Comparison of ENCODE assay signal across 8 mouse cellular contexts in genomic region chr7:27541431-27541830, GRCm38 (mm10). TPM values are rescaled to one million over a fixed set of nuclear protein-coding genes. Genes with fewer than 3 reads are reported as not detected.
DNase-seq lines count a peak whose midpoint lies in the region; ATAC-seq lines count a peak whose summit lies in the region.

No protein-coding gene starts in this region.

- peaks cover 81% of the 10 kb centered on the region for H3K4me1 ChIP-seq in erythroblast, embryonic 14.5 days (ENCODE audit: control insufficient read depth)

- peaks cover 55% of the 10 kb centered on the region for H3K36me3 ChIP-seq in erythroblast, embryonic 14.5 days (ENCODE audit: control insufficient read depth)
- no peaks in the 10 kb centered on the region for H3K36me3 ChIP-seq in splenic B cell, adult 2 months (ENCODE audit: control insufficient read depth, insufficient read depth, low read length, poor library complexity, severe bottlenecking)

- peak; percentile 50 for DNase-seq in cerebellum, adult 11-12 months
- no peak for DNase-seq in cerebellum, postnatal 36 days
- peak; percentile 23 for DNase-seq in 416B (ENCODE audit: low read depth)
- peak; percentile 66 to 78 for DNase-seq in layer of hippocampus, postnatal 10 days (ENCODE audit: low spot score in 2 of 2)
- DNase-seq in splenic B cell, adult 2 months (ENCODE audit: low read depth, low spot score), result peak; percentile 91
- no peak for DNase-seq in gastrocnemius, postnatal 14 days

- no peaks in the 10 kb centered on the region for H3K9me3 ChIP-seq in erythroblast, embryonic 14.5 days (ENCODE audit: control insufficient read depth, low read length)

- H3K4me3 ChIP-seq in erythroblast, embryonic 14.5 days (replicated peaks), result peak overlapping the region; percentile 81

- ATAC-seq in megakaryocyte progenitor cell, adult 5-6 weeks (replicated peaks; ENCODE audit: poor library complexity), result peak; percentile 60

- no peaks in the 10 kb centered on the region for H3K27me3 ChIP-seq in erythroblast, embryonic 14.5 days (ENCODE audit: control insufficient read depth)
- no peaks in the 10 kb centered on the region for H3K27me3 ChIP-seq in splenic B cell, adult 2 months (ENCODE audit: control insufficient read depth, insufficient read depth, low read length, poor library complexity, severe bottlenecking)

- intact Hi-C loops in gastrocnemius, postnatal 14 days (cut with DNase I; ENCODE audit: low total_unique reads), result no loop called here

RNA-seq across cellular contexts. Expression of gene Pld3, which starts 11.6 kb away (rescaled TPM):
- 19.1 and 24.1 TPM in 2 replicates for polyA plus RNA-seq in erythroblast, embryonic 14.5 days (2012)
- total RNA-seq in layer of hippocampus, postnatal 10 days (2021), result 100 to 1,000 TPM; 468 to 470 TPM
- 9.3 and 9.4 TPM in 2 replicates for total RNA-seq in megakaryocyte progenitor cell, adult 5-6 weeks (2015)
- total RNA-seq in megakaryocyte progenitor cell, adult 5-6 weeks (2017), result 5.3 and 7.5 TPM in 2 replicates
- total RNA-seq in gastrocnemius, postnatal 14 days (2021), result 10 to 100 TPM; 23.1 to 27.8 TPM

RNA-seq across cellular contexts. Expression of gene 2310022A10Rik, which starts 11.6 kb away (rescaled TPM):
- polyA plus RNA-seq in erythroblast, embryonic 14.5 days (2012), result 6.6 and 8.3 TPM in 2 replicates
- 10 to 100 TPM; 21.4 to 26.2 TPM for total RNA-seq in layer of hippocampus, postnatal 10 days (2021)
- 13.4 and 14.1 TPM in 2 replicates for total RNA-seq in megakaryocyte progenitor cell, adult 5-6 weeks (2015)
- 12.4 and 15.6 TPM in 2 replicates for total RNA-seq in megakaryocyte progenitor cell, adult 5-6 weeks (2017)
- total RNA-seq in gastrocnemius, postnatal 14 days (2021), result 100 to 1,000 TPM; 103 to 114 TPM

RNA-seq across cellular contexts. Expression of gene Hipk4, which starts 18.4 kb away (rescaled TPM):
- 0.27 and 0.38 TPM in 2 replicates for polyA plus RNA-seq in erythroblast, embryonic 14.5 days (2012)
- total RNA-seq in layer of hippocampus, postnatal 10 days (2021), result under 1 TPM; 0.11 to 0.23 TPM
- total RNA-seq in megakaryocyte progenitor cell, adult 5-6 weeks (2015), result 0.10 and 0.25 TPM in 2 replicates
- total RNA-seq in megakaryocyte progenitor cell, adult 5-6 weeks (2017), result 0.07 and 0.29 TPM in 2 replicates
- under 1 TPM; 0.16 to 0.22 TPM for total RNA-seq in gastrocnemius, postnatal 14 days (2021)

RNA-seq across cellular contexts. Expression of gene Prx, which starts 42.3 kb away (rescaled TPM):
- 0.41 TPM in 2 replicates for polyA plus RNA-seq in erythroblast, embryonic 14.5 days (2012)
- 1 to 10 TPM; 1.1 to 1.5 TPM for total RNA-seq in layer of hippocampus, postnatal 10 days (2021)
- 0.52 and 0.68 TPM in 2 replicates for total RNA-seq in megakaryocyte progenitor cell, adult 5-6 weeks (2015)
- total RNA-seq in megakaryocyte progenitor cell, adult 5-6 weeks (2017), result 0.75 and 0.81 TPM in 2 replicates
- total RNA-seq in gastrocnemius, postnatal 14 days (2021), result 10 to 100 TPM; 11.2 to 48.8 TPM

RNA-seq across cellular contexts. Expression of gene Akt2, which starts 49.9 kb away (rescaled TPM):
- polyA plus RNA-seq in erythroblast, embryonic 14.5 days (2012), result 4.8 and 5.3 TPM in 2 replicates
- total RNA-seq in layer of hippocampus, postnatal 10 days (2021), result 10 to 100 TPM; 92.7 to 94.8 TPM
- total RNA-seq in megakaryocyte progenitor cell, adult 5-6 weeks (2015), result 33.8 and 40.3 TPM in 2 replicates
- total RNA-seq in megakaryocyte progenitor cell, adult 5-6 weeks (2017), result 46.9 and 50.2 TPM in 2 replicates
- total RNA-seq in gastrocnemius, postnatal 14 days (2021), result 100 to 1,000 TPM; 109 to 114 TPM

Comparison
In these comparisons a context has a peak if more than half of its experiments do, and no peak if none do; other contexts are left out.
1. DNase-seq: peak in cerebellum, adult 11-12 months (single experiment), 416B (single experiment), layer of hippocampus, postnatal 10 days (2 of 2) and splenic B cell, adult 2 months (single experiment); none in cerebellum, postnatal 36 days (0 of 2) and gastrocnemius, postnatal 14 days (single experiment).
2. RNA of gene Pld3, which starts 11.6 kb away (total RNA-seq): 468 to 470 TPM in layer of hippocampus, postnatal 10 days; 23.1 to 27.8 TPM in gastrocnemius, postnatal 14 days and 5.3 to 9.4 TPM in megakaryocyte progenitor cell, adult 5-6 weeks; every median in the first group is over 10 times any median in the second.